Mouse (Mus musculus): Measurements from ENCODE around the gene Pbld1. TPM values are rescaled to one million over a fixed set of nuclear protein-coding genes. Genes with fewer than 3 reads are reported as not detected.

The Pbld1 gene
- polyA plus RNA-seq, 1 experiment from 2014 or later: 1.2 TPM

GRCm38 (mm10) chr10:63056966-63057750 lies 2.8 kb upstream of the Pbld1 start:
- ATAC-seq (ENCODE audit: low FRiP score, low TSS enrichment): peak; percentile 86
- peak; percentile 85 for DNase-seq (ENCODE audit: low spot score)
- WGBS: 33% methylated on average over 24 of the region's 24 CpGs

GRCm38 (mm10) chr10:63060406-63060805 lies 444 bp downstream of the Pbld1 start:
- no peak overlapping the region for H3K9ac ChIP-seq (ENCODE audit: low read length)
- no peaks in the 10 kb centered on the region for H3K36me3 ChIP-seq (ENCODE audit: control insufficient read depth, insufficient read depth, low read length)
- H3K9me3 ChIP-seq (ENCODE audit: control insufficient read depth, low read length): no peaks in the 10 kb centered on the region
- H3K27me3 ChIP-seq (ENCODE audit: control insufficient read depth, insufficient read depth, low read length): no peaks in the 10 kb centered on the region
- TF ChIP-seq CTCF (IDR thresholded peaks at IDR 0.05; ENCODE audit: low read depth) (no peak), EP300 (optimal IDR thresholded peaks at IDR 0.05) (no peak)
- no peak overlapping the region for H3K4me2 ChIP-seq (replicated peaks; ENCODE audit: low read depth)
- DNase-seq (ENCODE audit: low spot score) (peak; percentile 81), ATAC-seq (ENCODE audit: low FRiP score, low TSS enrichment) (peak; percentile 68)
- 42% methylated on average over 11 of the region's 11 CpGs for WGBS
- H3K4me1 ChIP-seq (replicated peaks; ENCODE audit: control insufficient read depth, insufficient read depth): no peaks in the 10 kb centered on the region; the same call in 1 of the 2 replicates
- no peak overlapping the region for H3K4me3 ChIP-seq (ENCODE audit: low read depth, low read length)
- 0 out of 2 replicates have a peak overlapping the region, but pooled peaks have one; percentile 18 for H3K27ac ChIP-seq (replicated peaks)

More at GRCm38 (mm10) chr10:63056966-63057750, 2.8 kb upstream of the Pbld1 start:
- no peaks in the 10 kb centered on the region for H3K36me3 ChIP-seq (ENCODE audit: control insufficient read depth, insufficient read depth, low read length)
- H3K27me3 ChIP-seq (ENCODE audit: control insufficient read depth, insufficient read depth, low read length): no peaks in the 10 kb centered on the region
- H3K4me2 ChIP-seq (replicated peaks; ENCODE audit: low read depth): no peak overlapping the region
- no peak overlapping the region for H3K9ac ChIP-seq (ENCODE audit: low read length)
- TF ChIP-seq CTCF (IDR thresholded peaks at IDR 0.05; ENCODE audit: low read depth) (no peak), EP300 (optimal IDR thresholded peaks at IDR 0.05) (no peak)
- no peaks in the 10 kb centered on the region for H3K9me3 ChIP-seq (ENCODE audit: control insufficient read depth, low read length)
- H3K4me3 ChIP-seq (ENCODE audit: low read depth, low read length): no peak overlapping the region
- H3K4me1 ChIP-seq (replicated peaks; ENCODE audit: control insufficient read depth, insufficient read depth): no peaks in the 10 kb centered on the region; the same call in 1 of the 2 replicates
- H3K27ac ChIP-seq (replicated peaks): peak overlapping the region; percentile 30; the same call in 1 of the 2 replicates

- Histone ChIP-seq H3K9me3 (ENCODE audit: control insufficient read depth, low read length) (no peaks in the 10 kb centered on the region), H3K4me3 (ENCODE audit: low read depth, low read length) (no peak overlapping the region), H3K4me2 (replicated peaks; ENCODE audit: low read depth) (no peak overlapping the region), H3K4me1 (replicated peaks; ENCODE audit: control insufficient read depth, insufficient read depth) (no peaks in the 10 kb centered on the region; the same call in 1 of the 2 replicates), H3K36me3 (ENCODE audit: control insufficient read depth, insufficient read depth, low read length) (no peaks in the 10 kb centered on the region), H3K27ac (replicated peaks) (peak overlapping the region; percentile 24; the same call in 1 of the 2 replicates), H3K9ac (ENCODE audit: low read length) (no peak overlapping the region), H3K27me3 (ENCODE audit: control insufficient read depth, insufficient read depth, low read length) (no peaks in the 10 kb centered on the region)
- ATAC-seq (ENCODE audit: low FRiP score, low TSS enrichment): no peak
- TF ChIP-seq CTCF (IDR thresholded peaks at IDR 0.05; ENCODE audit: low read depth) (no peak), EP300 (optimal IDR thresholded peaks at IDR 0.05) (no peak)
- no peak for DNase-seq (ENCODE audit: low spot score)
- 65% methylated on average over 12 of the region's 12 CpGs for WGBS
These were observed 1.3 kb downstream of the Pbld1 start for GRCm38 (mm10) chr10:63061266-63061665.

- Histone ChIP-seq H3K4me1 (replicated peaks; ENCODE audit: control insufficient read depth, insufficient read depth) (no peaks in the 10 kb centered on the region; the same call in 1 of the 2 replicates), H3K4me2 (replicated peaks; ENCODE audit: low read depth) (no peak overlapping the region), H3K9ac (ENCODE audit: low read length) (no peak overlapping the region), H3K9me3 (ENCODE audit: control insufficient read depth, low read length) (no peaks in the 10 kb centered on the region), H3K36me3 (ENCODE audit: control insufficient read depth, insufficient read depth, low read length) (no peaks in the 10 kb centered on the region), H3K4me3 (ENCODE audit: low read depth, low read length) (no peak overlapping the region), H3K27me3 (ENCODE audit: control insufficient read depth, insufficient read depth, low read length) (no peaks in the 10 kb centered on the region), H3K27ac (replicated peaks) (no peak overlapping the region)
- no peak for TF ChIP-seq CTCF (IDR thresholded peaks at IDR 0.05; ENCODE audit: low read depth)
- no peak for TF ChIP-seq EP300 (optimal IDR thresholded peaks at IDR 0.05)
- ATAC-seq (ENCODE audit: low FRiP score, low TSS enrichment) (no peak), DNase-seq (ENCODE audit: low spot score) (no peak)
- WGBS: 89% methylated on average over 5 of the region's 5 CpGs
These were observed 2.7 kb downstream of the Pbld1 start for GRCm38 (mm10) chr10:63062696-63063095.

GRCm38 (mm10) chr10:63063365-63063764 lies 3.4 kb downstream of the Pbld1 start:
- no peak overlapping the region for H3K27ac ChIP-seq (replicated peaks)
- no peaks in the 10 kb centered on the region for H3K27me3 ChIP-seq (ENCODE audit: control insufficient read depth, insufficient read depth, low read length)
- H3K4me2 ChIP-seq (replicated peaks; ENCODE audit: low read depth): no peak overlapping the region
- no peaks in the 10 kb centered on the region; the same call in 1 of the 2 replicates for H3K4me1 ChIP-seq (replicated peaks; ENCODE audit: control insufficient read depth, insufficient read depth)
- no peak overlapping the region for H3K9ac ChIP-seq (ENCODE audit: low read length)
- TF ChIP-seq EP300 (optimal IDR thresholded peaks at IDR 0.05): no peak
- TF ChIP-seq CTCF (IDR thresholded peaks at IDR 0.05; ENCODE audit: low read depth): no peak
- DNase-seq (ENCODE audit: low spot score) (no peak), ATAC-seq (ENCODE audit: low FRiP score, low TSS enrichment) (no peak)
- H3K36me3 ChIP-seq (ENCODE audit: control insufficient read depth, insufficient read depth, low read length): no peaks in the 10 kb centered on the region
- H3K4me3 ChIP-seq (ENCODE audit: low read depth, low read length): no peak overlapping the region
- no peaks in the 10 kb centered on the region for H3K9me3 ChIP-seq (ENCODE audit: control insufficient read depth, low read length)
- WGBS: 77% methylated on average over 7 of the region's 7 CpGs

- no peak overlapping the region for H3K9ac ChIP-seq (ENCODE audit: low read length)
- no peaks in the 10 kb centered on the region for H3K36me3 ChIP-seq (ENCODE audit: control insufficient read depth, insufficient read depth, low read length)
- H3K9me3 ChIP-seq (ENCODE audit: control insufficient read depth, low read length): no peaks in the 10 kb centered on the region
- H3K4me1 ChIP-seq (replicated peaks; ENCODE audit: control insufficient read depth, insufficient read depth): no peaks in the 10 kb centered on the region; the same call in 1 of the 2 replicates
- H3K27me3 ChIP-seq (ENCODE audit: control insufficient read depth, insufficient read depth, low read length): no peaks in the 10 kb centered on the region
- no peak for ATAC-seq (ENCODE audit: low FRiP score, low TSS enrichment)
- no peak for TF ChIP-seq CTCF (IDR thresholded peaks at IDR 0.05; ENCODE audit: low read depth)
- TF ChIP-seq EP300 (optimal IDR thresholded peaks at IDR 0.05): no peak
- no peak for DNase-seq (ENCODE audit: low spot score)
- H3K4me3 ChIP-seq (ENCODE audit: low read depth, low read length): no peak overlapping the region
- H3K4me2 ChIP-seq (replicated peaks; ENCODE audit: low read depth): no peak overlapping the region
- WGBS: 81% methylated on average over 9 of the region's 9 CpGs
- no peak overlapping the region for H3K27ac ChIP-seq (replicated peaks)
These were observed 4.6 kb downstream of the Pbld1 start for GRCm38 (mm10) chr10:63064516-63064915.

All from stomach, postnatal 0 days (tissue).